Mouse (Mus musculus) E14TG2a.4 (cell line): ENCODE results near the gene Rpgr.

Experiments used
- H3K27me3 ChIP-seq: 2 replicates; pipeline ENCODE4 v1.6.1; 2014; ENCODE audit warnings: low read length, control low read depth; ENCODE audit not compliant: insufficient read depth
- H3K36me3 ChIP-seq: 2 replicates; pipeline ENCODE4 v1.6.1; 2014; ENCODE audit warnings: low read length, control low read depth; ENCODE audit not compliant: insufficient read depth
- H3K4me1 ChIP-seq: replicated peaks from 2 replicates; pipeline ENCODE4 v1.6.1; 2014; ENCODE audit warnings: low read depth, low read length, control low read depth
- H3K4me3 ChIP-seq: replicated peaks from 2 replicates; pipeline ENCODE4 v1.5.1; 2014; ENCODE audit warnings: mild to moderate bottlenecking, low read length
- H3K9me3 ChIP-seq: 2 replicates; pipeline ENCODE4 v1.6.1; 2014; ENCODE audit warnings: low read length, control low read depth
- CTCF ChIP-seq: conservative IDR thresholded peaks from 2 replicates; pipeline ENCODE4 v1.5.1; 2014; ENCODE audit warnings: low read length
- NANOG ChIP-seq: IDR thresholded peaks from 2 replicates; pipeline ENCODE4 v1.6.1; 2014; ENCODE audit warnings: borderline replicate concordance, low read length, mixed read lengths
- POU5F1 ChIP-seq: IDR thresholded peaks from 2 replicates; pipeline ENCODE4 v1.6.1; 2014; ENCODE audit warnings: low read length, borderline replicate concordance

The Rpgr gene

GRCm38 (mm10) chrX:10063361-10063760 is 153.4 kb downstream of the Rpgr start:
- Histone ChIP-seq H3K27me3 (no peaks in the 10 kb centered on the region), H3K9me3 (no peaks in the 10 kb centered on the region), H3K4me1 (no peaks in the 10 kb centered on the region), H3K36me3 (no peaks in the 10 kb centered on the region), H3K4me3 (no peak overlapping the region)
- no peak for TF ChIP-seq NANOG
- TF ChIP-seq CTCF: no peak
- TF ChIP-seq POU5F1: no peak

- Histone ChIP-seq H3K4me1 (no peaks in the 10 kb centered on the region), H3K27me3 (no peaks in the 10 kb centered on the region), H3K9me3 (no peaks in the 10 kb centered on the region), H3K4me3 (no peak overlapping the region), H3K36me3 (no peaks in the 10 kb centered on the region)
- TF ChIP-seq CTCF: no peak
Measured at GRCm38 (mm10) chrX:10062201-10062600, 154.5 kb downstream of the Rpgr start.

- no peak for TF ChIP-seq CTCF
- TF ChIP-seq POU5F1: no peak
- TF ChIP-seq NANOG: no peak
- H3K9me3 ChIP-seq: no peaks in the 10 kb centered on the region
- H3K27me3 ChIP-seq: no peaks in the 10 kb centered on the region
- H3K4me1 ChIP-seq: no peaks in the 10 kb centered on the region
- H3K36me3 ChIP-seq: no peaks in the 10 kb centered on the region
- no peak overlapping the region for H3K4me3 ChIP-seq
Measured at GRCm38 (mm10) chrX:10034666-10035065, 182.1 kb downstream of the Rpgr start.
